Mouse (Mus musculus) urinary bladder, adult 2 months (tissue): Measurements from ENCODE around the gene Tcf12. TPM values are rescaled to one million over a fixed set of nuclear protein-coding genes. Genes with fewer than 3 reads are reported as not detected.

Experiments used
- DNase-seq: peaks from one replicate; pipeline ENCODE4 v3.0.0; 2022; ENCODE audit warnings: low spot score
- polyA plus RNA-seq: library from polyadenylated mRNA; depleted of rRNA; stranded (reverse); fragments of >200 nt; gene quantifications from 2 replicates; pipeline ENCODE4 v1.2.3, GENCODE M21; 2012; rRNA removed

The Tcf12 gene
- polyA plus RNA-seq, result 61.3 and 66.1 TPM in 2 replicates

GRCm38 (mm10) chr9:72111622-72112550 is at the start of gene Tcf12:
Gene Tcf12 (minus strand): TSS chr9:72111871.
- peak; percentile 84 for DNase-seq

DNA sequence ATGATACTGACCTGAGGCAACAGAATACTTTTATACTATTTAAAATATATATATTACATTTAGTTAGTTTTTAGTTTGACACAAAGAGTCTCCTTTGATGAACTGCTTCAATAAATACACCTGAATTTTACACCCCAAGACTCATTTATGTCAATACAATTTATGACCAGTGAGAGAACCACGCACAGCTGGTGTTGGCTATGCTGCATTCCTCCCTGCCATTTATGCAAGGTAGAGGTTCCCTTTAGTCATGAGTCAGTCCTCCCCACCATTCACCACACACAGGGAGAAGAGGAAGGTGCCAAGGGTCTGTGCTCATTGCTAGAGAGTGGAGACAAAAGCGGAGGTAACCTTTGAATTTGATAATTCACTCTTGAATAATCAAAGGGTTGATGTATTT is 46.7 kb upstream of the Tcf12 start:
- no peak for DNase-seq

DNA sequence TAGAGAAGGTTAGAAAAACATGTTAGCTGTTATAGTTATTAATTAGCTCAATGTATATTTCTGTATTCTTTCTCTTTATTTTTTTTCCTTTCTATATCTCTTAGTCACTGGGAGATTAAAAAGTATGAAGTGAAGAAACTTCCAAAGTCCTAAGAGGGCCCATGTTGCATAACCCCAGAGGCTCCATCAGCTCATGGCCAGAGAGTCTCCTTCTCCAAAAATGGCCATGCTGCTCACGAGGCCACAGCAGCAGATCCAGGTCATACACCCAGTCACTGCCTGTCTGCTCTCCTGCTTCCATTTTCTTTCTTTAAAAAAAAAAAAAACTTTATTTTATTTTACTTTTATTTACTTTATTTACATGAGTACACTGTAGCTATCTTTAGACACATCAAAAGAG is 45.4 kb upstream of the Tcf12 start:
- DNase-seq, result no peak

DNA sequence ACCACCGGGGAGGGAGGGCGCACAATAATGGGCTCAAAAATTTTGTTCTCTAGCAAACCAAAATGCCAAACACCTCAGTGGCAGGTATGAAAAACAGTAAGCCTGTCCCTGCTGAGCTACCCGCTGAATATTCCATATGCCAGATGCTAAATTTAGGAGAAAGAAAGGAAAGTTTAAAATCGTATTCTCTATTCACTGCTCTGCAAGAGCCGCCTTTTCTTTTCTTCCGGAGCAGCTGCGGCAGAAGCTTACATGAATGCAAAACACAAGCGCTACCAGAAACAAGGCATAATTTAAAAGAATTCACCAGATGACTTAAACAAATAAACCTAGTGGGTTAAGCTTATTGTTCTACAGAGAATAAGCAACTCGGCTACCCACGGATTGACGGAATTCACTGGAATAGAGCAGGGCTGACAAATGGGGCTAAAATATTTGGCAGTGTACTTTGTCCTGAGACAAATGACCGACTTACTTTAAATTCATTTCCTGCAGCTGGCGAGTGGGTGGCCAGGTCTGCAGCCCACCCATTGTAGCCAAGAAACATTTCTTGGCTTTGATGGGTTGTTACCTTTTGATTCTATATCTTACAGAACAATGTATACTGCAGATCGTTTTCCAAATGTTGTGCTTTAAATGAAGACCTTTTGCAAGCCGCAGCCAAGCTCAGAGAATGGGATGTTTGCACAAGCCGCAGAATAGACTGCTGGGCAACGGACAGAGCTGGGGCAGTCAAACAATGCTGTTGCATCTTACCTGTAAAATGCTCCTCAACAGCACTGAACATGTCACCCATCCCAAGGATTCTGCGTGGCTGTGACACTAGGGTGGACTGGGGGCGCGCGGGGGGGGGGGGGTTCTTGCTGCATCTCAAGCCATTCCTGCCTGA is 43.8 kb upstream of the Tcf12 start:
- no peak for DNase-seq

- no peak for DNase-seq
Measured at GRCm38 (mm10) chr9:72144148-72144547, 32.5 kb upstream of the Tcf12 start.

DNA sequence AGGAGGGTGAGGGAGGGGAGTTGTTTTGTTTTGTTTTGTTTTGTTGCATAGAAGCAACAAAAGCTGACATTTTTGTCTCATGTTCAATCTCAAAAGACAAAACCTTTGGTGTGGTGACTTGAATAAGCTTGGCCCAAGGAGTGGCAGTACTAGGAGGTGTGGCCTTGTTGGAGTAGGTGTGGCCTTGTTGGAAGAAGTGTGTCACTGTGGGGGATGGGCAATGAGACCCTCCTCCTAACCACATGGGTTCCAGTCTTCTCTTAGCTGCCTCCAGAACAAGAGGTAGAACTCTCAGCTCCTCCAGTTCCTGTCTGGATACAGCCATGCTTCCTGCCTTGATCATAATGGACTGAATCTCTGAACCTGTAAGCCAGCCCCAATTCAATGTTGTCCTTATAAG is 26.2 kb upstream of the Tcf12 start:
- no peak for DNase-seq

- no peak for DNase-seq
Measured at GRCm38 (mm10) chr9:72133772-72134245, 22.1 kb upstream of the Tcf12 start.

DNA sequence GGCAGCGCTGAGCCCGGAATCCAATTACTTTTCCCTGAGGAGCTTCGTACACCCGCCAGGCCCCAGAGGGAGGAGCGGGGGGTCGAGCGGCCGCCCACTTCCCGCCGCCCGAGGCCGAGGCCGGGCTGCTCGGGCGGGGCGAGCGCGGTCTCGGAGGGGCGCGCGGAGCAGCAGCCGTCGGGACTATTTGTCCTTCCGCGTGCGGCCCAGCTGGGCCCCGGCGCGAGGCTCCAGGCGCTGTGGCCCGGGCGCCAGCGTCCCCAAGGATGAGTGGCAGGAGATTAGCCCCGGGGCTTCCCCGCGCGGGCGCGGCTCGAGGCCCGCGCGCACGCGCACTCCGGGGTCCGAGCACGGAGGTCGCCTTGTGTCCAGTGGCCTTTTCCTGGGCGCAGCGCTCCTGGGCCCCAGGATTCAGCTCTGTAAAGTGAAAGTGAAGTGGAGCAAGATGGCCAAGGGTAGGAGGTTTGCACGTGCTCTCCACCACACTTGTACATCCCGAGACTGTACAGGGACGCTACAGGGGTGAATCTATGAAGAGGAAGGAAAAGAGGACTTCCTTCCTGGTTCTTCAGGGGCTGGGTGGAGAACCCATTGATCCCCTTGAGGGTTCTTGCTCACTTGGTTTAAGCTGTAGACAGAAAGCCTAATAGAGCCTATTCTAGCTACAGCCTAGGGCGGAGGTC is 21.6 kb upstream of the Tcf12 start:
- peak; percentile 93 for DNase-seq

GRCm38 (mm10) chr9:72132728-72133088 is 21.0 kb upstream of the Tcf12 start:
- no peak for DNase-seq

DNA sequence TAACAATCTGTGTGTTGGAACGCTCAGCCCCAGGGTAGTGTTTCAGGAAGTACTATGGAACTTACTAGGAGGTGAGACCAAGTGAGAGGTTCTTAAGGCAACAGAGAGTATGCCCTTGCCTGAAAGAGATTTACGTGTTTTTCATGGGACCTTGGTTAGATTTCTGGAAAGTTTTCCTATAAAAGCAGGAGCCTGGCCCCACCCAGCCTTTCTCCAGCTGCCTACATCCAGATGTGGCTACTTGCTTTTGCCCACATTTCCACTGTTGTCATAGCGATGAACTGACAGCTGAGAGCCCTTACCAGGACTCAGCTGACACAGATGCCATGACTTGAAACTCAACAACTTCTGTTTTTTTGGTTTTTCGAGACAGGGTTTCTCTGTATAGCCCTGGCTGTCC is 18.2 kb upstream of the Tcf12 start:
- DNase-seq, result no peak

DNA sequence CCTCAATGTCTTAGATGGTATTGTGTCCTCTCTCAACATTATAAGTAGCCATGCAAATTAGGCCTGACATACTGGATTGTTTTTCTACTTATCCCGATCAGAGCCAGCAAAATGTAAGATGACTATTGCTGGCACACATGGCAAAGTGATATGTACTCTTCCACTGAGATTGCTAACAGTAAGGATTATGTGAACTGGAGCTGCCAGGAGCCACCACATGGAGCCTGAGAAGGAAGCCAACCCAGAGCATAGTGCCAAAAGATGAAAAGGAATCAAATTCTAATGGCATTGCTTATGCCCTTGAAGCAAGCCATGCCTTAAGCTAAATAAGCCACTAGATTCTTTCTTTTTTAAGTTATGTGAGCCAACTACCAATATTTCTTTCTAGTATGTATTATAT is 13.8 kb upstream of the Tcf12 start:
- DNase-seq, result no peak

DNA sequence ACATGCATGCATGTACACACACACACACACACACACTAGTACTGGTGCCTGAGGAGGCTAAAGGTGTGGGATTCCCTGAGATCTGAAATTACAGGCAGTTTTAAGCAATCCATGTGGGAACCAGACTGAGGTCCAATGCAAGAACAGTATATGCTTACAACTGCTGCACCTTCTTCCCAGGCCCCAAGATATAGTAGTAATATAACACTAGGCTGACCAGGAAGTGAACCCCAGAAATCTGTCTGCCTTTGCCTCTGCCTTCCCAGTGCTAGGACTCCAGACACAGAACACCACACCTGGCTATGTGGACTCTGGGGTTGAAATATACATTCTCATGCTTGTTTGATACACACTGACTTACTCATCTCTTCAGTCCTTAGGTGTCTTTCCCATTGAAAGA is 6.8 kb upstream of the Tcf12 start:
- no peak for DNase-seq

DNA sequence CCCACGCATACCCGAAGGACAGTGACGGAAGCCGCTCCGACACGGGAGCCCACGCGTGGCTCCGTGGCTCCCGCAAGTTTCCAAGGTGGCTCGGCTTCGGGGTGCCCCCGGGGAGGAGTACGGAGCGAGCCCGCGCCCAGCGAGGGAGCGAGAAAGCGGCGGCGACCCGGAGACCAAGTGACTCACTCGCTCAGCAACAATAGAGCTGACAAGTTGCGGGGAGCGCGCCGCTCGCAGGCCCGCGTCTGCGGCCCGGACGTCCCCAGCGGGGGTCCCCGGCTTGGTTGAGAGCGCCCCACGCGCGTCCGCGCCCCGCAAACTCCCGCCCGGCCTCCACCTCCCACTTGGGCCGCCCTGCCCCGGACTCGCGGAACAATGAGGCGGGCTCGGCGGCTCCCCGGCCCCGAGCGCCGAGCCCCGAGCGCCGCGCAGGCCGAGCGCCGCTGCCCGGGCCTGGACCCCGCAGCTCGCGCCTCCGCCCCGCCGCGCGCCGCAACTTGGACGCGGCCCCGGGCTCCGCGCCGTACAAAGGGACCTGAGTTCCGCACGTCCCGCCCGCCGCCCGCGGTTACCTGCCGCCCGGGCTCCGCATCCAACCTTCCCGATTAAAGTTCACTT is 558 bp downstream of the Tcf12 start:
- DNase-seq, result peak; percentile 69

DNA sequence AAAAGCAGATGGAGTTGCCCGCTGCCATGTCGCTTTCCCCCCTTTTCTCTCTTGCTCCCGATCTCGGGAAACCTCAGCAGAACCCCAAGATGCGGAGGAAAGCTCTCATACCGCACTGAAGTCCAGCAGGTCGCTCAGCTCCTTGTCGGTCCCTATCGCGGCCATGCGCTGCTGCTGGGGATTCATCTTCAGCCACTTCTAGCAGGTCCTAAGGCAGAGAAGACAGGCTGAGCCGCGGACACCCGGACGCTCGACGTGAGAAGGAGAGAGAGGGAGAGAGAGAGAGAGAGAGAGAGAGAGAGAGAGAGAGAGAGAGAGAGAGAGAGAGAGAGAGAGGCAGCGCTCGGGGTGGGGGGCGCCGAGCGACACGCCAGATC is 1.1 kb downstream of the Tcf12 start:
- peak; percentile 43 for DNase-seq

DNA sequence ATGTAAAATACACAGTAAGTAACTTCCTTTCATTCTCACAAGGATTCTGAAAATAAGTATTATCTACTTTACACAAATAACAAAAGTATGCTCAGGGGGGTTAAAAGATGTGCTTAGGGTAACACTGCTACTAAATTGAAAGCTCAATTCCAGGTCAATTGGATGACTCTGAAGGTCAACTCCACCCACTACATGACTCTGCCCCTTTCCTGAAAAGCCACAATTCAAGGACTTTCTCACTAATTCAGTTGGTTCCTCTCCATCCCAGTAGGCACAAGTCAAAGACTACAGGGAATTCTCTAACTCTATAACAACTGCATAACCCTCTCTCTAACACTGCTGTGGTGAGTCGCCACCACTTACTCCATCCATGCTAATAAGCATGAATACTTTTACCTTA is 8.2 kb downstream of the Tcf12 start:
- DNase-seq, result no peak

DNA sequence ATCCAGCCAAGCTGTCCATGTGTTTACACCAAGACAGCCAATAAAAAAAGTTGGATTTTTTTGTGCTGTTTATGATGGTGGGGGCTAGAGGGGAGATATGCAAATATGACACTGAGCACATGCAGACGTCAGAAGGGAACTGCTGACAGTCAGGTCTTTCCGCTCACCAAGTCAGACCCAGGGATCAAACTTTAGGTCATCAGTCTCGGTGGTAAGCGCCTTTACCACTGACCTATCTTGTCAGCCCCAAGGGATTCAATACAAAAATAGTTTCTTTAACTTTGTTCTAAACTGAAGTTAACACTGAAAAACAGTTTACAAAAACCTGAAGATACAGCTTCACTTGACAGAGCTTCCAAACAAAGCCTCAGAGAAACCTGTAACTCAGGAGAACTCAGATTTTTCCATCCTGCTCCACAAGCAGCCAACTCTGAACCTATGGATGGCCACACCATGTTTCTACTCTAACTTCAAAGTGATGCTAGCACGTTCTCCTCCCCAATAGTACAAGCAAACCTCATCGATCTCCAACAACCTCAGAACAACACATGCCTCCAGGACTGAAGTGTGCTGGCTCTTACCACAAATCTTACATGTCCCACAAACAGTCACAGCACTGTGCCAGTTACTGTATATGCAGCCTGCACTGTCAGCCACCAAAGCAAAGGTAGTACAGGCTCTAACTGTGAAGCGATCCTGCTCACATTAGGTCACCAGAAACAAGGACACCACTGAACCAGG is 11.6 kb downstream of the Tcf12 start:
- no peak for DNase-seq

- no peak for DNase-seq
Measured at GRCm38 (mm10) chr9:72098056-72098455, 13.6 kb downstream of the Tcf12 start.

GRCm38 (mm10) chr9:72097083-72097482 is 14.6 kb downstream of the Tcf12 start:
- no peak for DNase-seq

DNA sequence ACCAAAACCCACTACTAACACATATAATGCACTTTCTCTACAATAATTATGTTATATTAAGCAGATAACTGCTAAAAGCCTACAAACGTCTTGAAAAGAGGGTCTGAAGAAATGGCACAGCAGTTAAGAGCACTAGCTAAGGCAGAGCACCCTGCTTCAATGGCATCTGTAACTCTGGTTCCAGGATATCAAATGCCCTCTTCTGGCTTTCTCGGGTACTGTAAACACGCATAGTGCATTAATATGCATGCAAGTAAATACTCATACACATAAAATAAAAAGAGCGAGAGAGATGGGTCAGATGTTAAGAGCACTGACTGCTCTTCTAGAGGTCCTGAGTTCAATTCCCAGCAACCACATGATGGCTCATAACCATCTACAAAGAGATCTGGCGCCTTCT is 17.0 kb downstream of the Tcf12 start:
- no peak for DNase-seq

DNA sequence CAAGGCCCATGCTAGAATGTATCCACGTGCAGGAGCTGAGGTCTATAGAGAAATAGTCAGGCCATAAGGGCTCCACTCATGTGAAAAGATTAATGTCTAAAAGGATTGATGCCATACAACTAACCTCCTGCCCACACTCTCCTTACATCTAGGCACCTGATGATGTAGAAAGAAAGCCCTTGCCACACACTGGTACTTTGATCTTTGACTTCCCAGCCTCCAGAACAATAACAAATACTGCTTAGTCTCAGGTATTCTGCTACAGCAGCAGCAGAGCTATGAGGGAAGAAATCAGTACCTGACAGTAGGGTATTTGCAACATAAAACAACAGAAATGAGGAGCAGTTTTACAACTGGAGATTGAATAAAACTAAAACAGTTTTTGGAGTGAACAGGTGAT is 19.5 kb downstream of the Tcf12 start:
- DNase-seq, result no peak
